Mouse (Mus musculus) hindbrain, embryonic 16.5 days (tissue): ENCODE results near the gene Canx. TPM values are rescaled to one million over a fixed set of nuclear protein-coding genes. Genes with fewer than 3 reads are reported as not detected.

Experiments
- ATAC-seq: fragments of 200-750 bp; cut with Nextera tagmentation; 2 replicates; pipeline ENCODE4 v1.8.0; 2017; ENCODE audit warnings: moderate TSS enrichment, moderate library complexity
- H3K27ac ChIP-seq: fragments of 300-500 bp; sonication (generic); 2 replicates; pipeline ENCODE4 v1.5.1; 2014; ENCODE audit warnings: low read depth, mild to moderate bottlenecking, control low read depth, low read length, moderate library complexity
- H3K27me3 ChIP-seq: fragments of 300-500 bp; sonication (generic); replicated peaks from 2 replicates; pipeline ENCODE4 v1.6.1; 2014; ENCODE audit warnings: low read length; ENCODE audit not compliant: control insufficient read depth, insufficient read depth
- H3K36me3 ChIP-seq: fragments of 300-500 bp; sonication (generic); 2 replicates; pipeline ENCODE4 v1.6.1; 2014; ENCODE audit warnings: mild to moderate bottlenecking, low read length, moderate library complexity, mixed read lengths; ENCODE audit not compliant: control insufficient read depth, insufficient read depth
- H3K4me1 ChIP-seq: fragments of 300-500 bp; sonication (generic); 2 replicates; pipeline ENCODE4 v1.6.1; 2014; ENCODE audit warnings: low read depth, low read length; ENCODE audit not compliant: control insufficient read depth, insufficient read depth
- H3K4me2 ChIP-seq: fragments of 300-500 bp; sonication (generic); 2 replicates; pipeline ENCODE4 v1.6.1; 2014; ENCODE audit warnings: mild to moderate bottlenecking, low read length, control low read depth, moderate library complexity
- H3K4me3 ChIP-seq: fragments of 300-500 bp; sonication (generic); 2 replicates; pipeline ENCODE4 v1.5.1; 2014; ENCODE audit warnings: mild to moderate bottlenecking, low read length, control low read depth, moderate library complexity
- H3K9ac ChIP-seq: fragments of 300-500 bp; sonication (generic); 2 replicates; pipeline ENCODE4 v1.6.1; 2014; ENCODE audit warnings: low read depth, mild to moderate bottlenecking, control low read depth, low read length, moderate library complexity
- H3K9me3 ChIP-seq: fragments of 300-500 bp; sonication (generic); 2 replicates; pipeline ENCODE4 v1.6.1; 2014; ENCODE audit warnings: mild to moderate bottlenecking, low read length, moderate library complexity; ENCODE audit not compliant: control insufficient read depth
- WGBS: fragments of 180-500 bp; shearing (Covaris S2); extraction: QIAGEN DNeasy Blood & Tissue Kit; methylation state at CpG from one replicate; pipeline ENCODE4 v1.1.7; 2014; 5-methylcytosine and 5-hydroxymethylcytosine counted together
- polyA plus RNA-seq: library from polyadenylated mRNA; unstranded; fragments of >200 nt; fragmentation: Nextera tagmentation; extraction: Ambion mirVana; gene quantifications from 2 replicates; pipeline ENCODE4 v1.2.1, GENCODE M21; 2015

Canx gene
- polyA plus RNA-seq, 1 experiment from 2014 or later = 304 TPM

GRCm38 (mm10) chr11:50285696-50286095, 39.8 kb downstream of the Canx start:
- Histone ChIP-seq H3K27me3 (no peaks in the 10 kb centered on the region), H3K9ac (no peak overlapping the region), H3K4me2 (no peak overlapping the region), H3K9me3 (no peaks in the 10 kb centered on the region), H3K4me3 (no peak overlapping the region), H3K36me3 (no peaks in the 10 kb centered on the region), H3K27ac (no peak overlapping the region), H3K4me1 (peaks cover 10% of the 10 kb centered on the region)
- no peak for ATAC-seq
- 96% methylated on average over 7 of the region's 7 CpGs for WGBS

GRCm38 (mm10) chr11:50285263-50285662, 40.2 kb downstream of the Canx start:
- no peaks in the 10 kb centered on the region for H3K9me3 ChIP-seq
- H3K9ac ChIP-seq = no peak overlapping the region
- 93% methylated on average over 5 of the region's 5 CpGs for WGBS
- peaks cover 7% of the 10 kb centered on the region for H3K4me1 ChIP-seq
- no peak overlapping the region for H3K27ac ChIP-seq
- H3K36me3 ChIP-seq = no peaks in the 10 kb centered on the region
- ATAC-seq = no peak
- H3K27me3 ChIP-seq = no peaks in the 10 kb centered on the region
- H3K4me3 ChIP-seq = no peak overlapping the region
- H3K4me2 ChIP-seq = no peak overlapping the region

- no peak for ATAC-seq
- no peak overlapping the region for H3K27ac ChIP-seq
- H3K27me3 ChIP-seq = no peaks in the 10 kb centered on the region
- no peaks in the 10 kb centered on the region for H3K9me3 ChIP-seq
- H3K9ac ChIP-seq = no peak overlapping the region
- no peaks in the 10 kb centered on the region for H3K4me1 ChIP-seq
- H3K4me3 ChIP-seq = no peak overlapping the region
- no peaks in the 10 kb centered on the region for H3K36me3 ChIP-seq
- 59% methylated on average over 1 of the region's 1 CpGs for WGBS
- no peak overlapping the region for H3K4me2 ChIP-seq
Measured at GRCm38 (mm10) chr11:50280053-50280452, 45.4 kb downstream of the Canx start.

- no peaks in the 10 kb centered on the region for H3K36me3 ChIP-seq
- H3K27me3 ChIP-seq = no peaks in the 10 kb centered on the region
- H3K4me2 ChIP-seq = no peak overlapping the region
- H3K4me1 ChIP-seq = no peaks in the 10 kb centered on the region
- no peak overlapping the region for H3K4me3 ChIP-seq
- 86% methylated on average over 4 of the region's 4 CpGs for WGBS
- ATAC-seq = no peak
- H3K9ac ChIP-seq = no peak overlapping the region
- H3K9me3 ChIP-seq = no peaks in the 10 kb centered on the region
- no peak overlapping the region for H3K27ac ChIP-seq
Measured at GRCm38 (mm10) chr11:50279005-50279404, 46.5 kb downstream of the Canx start.

GRCm38 (mm10) chr11:50277706-50278105, 47.8 kb downstream of the Canx start:
- no peak overlapping the region for H3K27ac ChIP-seq
- H3K4me3 ChIP-seq = no peak overlapping the region
- H3K4me1 ChIP-seq = no peaks in the 10 kb centered on the region
- ATAC-seq = no peak
- H3K4me2 ChIP-seq = no peak overlapping the region
- H3K9ac ChIP-seq = no peak overlapping the region
- no peaks in the 10 kb centered on the region for H3K9me3 ChIP-seq
- H3K27me3 ChIP-seq = no peaks in the 10 kb centered on the region
- H3K36me3 ChIP-seq = no peaks in the 10 kb centered on the region
- 86% methylated on average over 6 of the region's 6 CpGs for WGBS

GRCm38 (mm10) chr11:50277025-50277424, 48.4 kb downstream of the Canx start:
- no peak overlapping the region for H3K9ac ChIP-seq
- no peak overlapping the region for H3K4me3 ChIP-seq
- H3K9me3 ChIP-seq = no peaks in the 10 kb centered on the region
- no peaks in the 10 kb centered on the region for H3K36me3 ChIP-seq
- no peaks in the 10 kb centered on the region for H3K27me3 ChIP-seq
- no peak for ATAC-seq
- no peaks in the 10 kb centered on the region for H3K4me1 ChIP-seq
- H3K27ac ChIP-seq = no peak overlapping the region
- no peak overlapping the region for H3K4me2 ChIP-seq

GRCm38 (mm10) chr11:50275568-50276151, 49.8 kb downstream of the Canx start:
- WGBS = 78% methylated on average over 5 of the region's 5 CpGs
- no peak overlapping the region for H3K4me2 ChIP-seq
- H3K4me3 ChIP-seq = no peak overlapping the region
- no peaks in the 10 kb centered on the region for H3K4me1 ChIP-seq
- ATAC-seq = no peak
- H3K27ac ChIP-seq = no peak overlapping the region
- no peak overlapping the region for H3K9ac ChIP-seq
- no peaks in the 10 kb centered on the region for H3K36me3 ChIP-seq
- H3K27me3 ChIP-seq = no peaks in the 10 kb centered on the region
- no peaks in the 10 kb centered on the region for H3K9me3 ChIP-seq

GRCm38 (mm10) chr11:50275077-50275476, 50.4 kb downstream of the Canx start:
- H3K4me2 ChIP-seq = no peak overlapping the region
- WGBS = 90% methylated on average over 2 of the region's 2 CpGs
- ATAC-seq = no peak

GRCm38 (mm10) chr11:50272819-50273218, 52.7 kb downstream of the Canx start:
- no peak overlapping the region for H3K27ac ChIP-seq
- no peak overlapping the region for H3K9ac ChIP-seq
- no peaks in the 10 kb centered on the region for H3K4me1 ChIP-seq
- H3K27me3 ChIP-seq = no peaks in the 10 kb centered on the region
- no peaks in the 10 kb centered on the region for H3K36me3 ChIP-seq
- H3K9me3 ChIP-seq = no peaks in the 10 kb centered on the region
- no peak for ATAC-seq
- H3K4me2 ChIP-seq = no peak overlapping the region
- H3K4me3 ChIP-seq = no peak overlapping the region
- WGBS = 76% methylated on average over 2 of the region's 2 CpGs

More at GRCm38 (mm10) chr11:50275077-50275476, 50.4 kb downstream of the Canx start:
- Histone ChIP-seq H3K27me3 (no peaks in the 10 kb centered on the region), H3K9me3 (no peaks in the 10 kb centered on the region), H3K4me3 (no peak overlapping the region), H3K9ac (no peak overlapping the region), H3K27ac (no peak overlapping the region), H3K36me3 (no peaks in the 10 kb centered on the region), H3K4me1 (no peaks in the 10 kb centered on the region)

- H3K9me3 ChIP-seq = no peaks in the 10 kb centered on the region
- WGBS = 100% methylated on average over 1 of the region's 1 CpGs
- no peak overlapping the region for H3K4me2 ChIP-seq
- no peak overlapping the region for H3K27ac ChIP-seq
- ATAC-seq = no peak
- H3K9ac ChIP-seq = no peak overlapping the region
- H3K36me3 ChIP-seq = peaks cover 8% of the 10 kb centered on the region
- no peaks in the 10 kb centered on the region for H3K27me3 ChIP-seq
- no peaks in the 10 kb centered on the region for H3K4me1 ChIP-seq
- no peak overlapping the region for H3K4me3 ChIP-seq
Measured at GRCm38 (mm10) chr11:50269885-50270284, 55.6 kb downstream of the Canx start.
